Mouse (Mus musculus): ENCODE data around the gene Slc5a5. TPM values are rescaled to one million over a fixed set of nuclear protein-coding genes. Genes with fewer than 3 reads are reported as not detected.

The Slc5a5 gene
- polyA plus RNA-seq, 1 experiment = 1.5 TPM

- H3K27me3 ChIP-seq (ENCODE audit: control insufficient read depth, insufficient read depth, low read length) = no peaks in the 10 kb centered on the region
- no peak overlapping the region for H3K4me3 ChIP-seq (ENCODE audit: control insufficient read depth, low read depth, low read length)
- H3K27ac ChIP-seq (ENCODE audit: control insufficient read depth, insufficient read depth, low read depth, low read length) = no peak overlapping the region
- peaks cover 10% of the 10 kb centered on the region for H3K4me1 ChIP-seq (ENCODE audit: control insufficient read depth, insufficient read depth, low read length)
- no peaks in the 10 kb centered on the region for H3K36me3 ChIP-seq (ENCODE audit: control insufficient read depth, insufficient read depth, low read length)
- TF ChIP-seq POLR2A (IDR thresholded peaks at IDR 0.05; ENCODE audit: control insufficient read depth, low read depth, low read length) (no peak), CTCF (IDR thresholded peaks at IDR 0.05; ENCODE audit: control insufficient read depth, insufficient read depth, insufficient replicate concordance, low read depth, low read length) (no peak)
These were observed 10.6 kb upstream of the Slc5a5 start for GRCm38 (mm10) chr8:70903112-70903511.

GRCm38 (mm10) chr8:70902211-70902610, 9.7 kb upstream of the Slc5a5 start:
- Histone ChIP-seq H3K4me3 (ENCODE audit: control insufficient read depth, low read depth, low read length) (no peak overlapping the region), H3K4me1 (ENCODE audit: control insufficient read depth, insufficient read depth, low read length) (peaks cover 10% of the 10 kb centered on the region), H3K36me3 (ENCODE audit: control insufficient read depth, insufficient read depth, low read length) (no peaks in the 10 kb centered on the region), H3K27me3 (ENCODE audit: control insufficient read depth, insufficient read depth, low read length) (no peaks in the 10 kb centered on the region), H3K27ac (ENCODE audit: control insufficient read depth, insufficient read depth, low read depth, low read length) (no peak overlapping the region)
- TF ChIP-seq CTCF (IDR thresholded peaks at IDR 0.05; ENCODE audit: control insufficient read depth, insufficient read depth, insufficient replicate concordance, low read depth, low read length) (no peak), POLR2A (IDR thresholded peaks at IDR 0.05; ENCODE audit: control insufficient read depth, low read depth, low read length) (no peak)

GRCm38 (mm10) chr8:70900872-70901387, 8.4 kb upstream of the Slc5a5 start:
- Histone ChIP-seq H3K36me3 (ENCODE audit: control insufficient read depth, insufficient read depth, low read length) (no peaks in the 10 kb centered on the region), H3K27ac (ENCODE audit: control insufficient read depth, insufficient read depth, low read depth, low read length) (no peak overlapping the region), H3K4me1 (ENCODE audit: control insufficient read depth, insufficient read depth, low read length) (peaks cover 12% of the 10 kb centered on the region), H3K4me3 (ENCODE audit: control insufficient read depth, low read depth, low read length) (no peak overlapping the region), H3K27me3 (ENCODE audit: control insufficient read depth, insufficient read depth, low read length) (no peaks in the 10 kb centered on the region)
- no peak for TF ChIP-seq CTCF (IDR thresholded peaks at IDR 0.05; ENCODE audit: control insufficient read depth, insufficient read depth, insufficient replicate concordance, low read depth, low read length)
- no peak for TF ChIP-seq POLR2A (IDR thresholded peaks at IDR 0.05; ENCODE audit: control insufficient read depth, low read depth, low read length)

GRCm38 (mm10) chr8:70899226-70899625, 6.7 kb upstream of the Slc5a5 start:
- TF ChIP-seq POLR2A (IDR thresholded peaks at IDR 0.05; ENCODE audit: control insufficient read depth, low read depth, low read length) = no peak
- no peak for TF ChIP-seq CTCF (IDR thresholded peaks at IDR 0.05; ENCODE audit: control insufficient read depth, insufficient read depth, insufficient replicate concordance, low read depth, low read length)
- Histone ChIP-seq H3K27me3 (ENCODE audit: control insufficient read depth, insufficient read depth, low read length) (no peaks in the 10 kb centered on the region), H3K4me3 (ENCODE audit: control insufficient read depth, low read depth, low read length) (no peak overlapping the region), H3K36me3 (ENCODE audit: control insufficient read depth, insufficient read depth, low read length) (no peaks in the 10 kb centered on the region; the same call in 1 of the 2 replicates), H3K27ac (ENCODE audit: control insufficient read depth, insufficient read depth, low read depth, low read length) (no peak overlapping the region), H3K4me1 (ENCODE audit: control insufficient read depth, insufficient read depth, low read length) (peaks cover 8% of the 10 kb centered on the region)

GRCm38 (mm10) chr8:70898661-70899198, 6.2 kb upstream of the Slc5a5 start:
- Histone ChIP-seq H3K27me3 (ENCODE audit: control insufficient read depth, insufficient read depth, low read length) (no peaks in the 10 kb centered on the region), H3K4me3 (ENCODE audit: control insufficient read depth, low read depth, low read length) (no peak overlapping the region), H3K4me1 (ENCODE audit: control insufficient read depth, insufficient read depth, low read length) (peaks cover 8% of the 10 kb centered on the region), H3K27ac (ENCODE audit: control insufficient read depth, insufficient read depth, low read depth, low read length) (no peak overlapping the region), H3K36me3 (ENCODE audit: control insufficient read depth, insufficient read depth, low read length) (no peaks in the 10 kb centered on the region; the same call in 1 of the 2 replicates)
- TF ChIP-seq POLR2A (IDR thresholded peaks at IDR 0.05; ENCODE audit: control insufficient read depth, low read depth, low read length) (no peak), CTCF (IDR thresholded peaks at IDR 0.05; ENCODE audit: control insufficient read depth, insufficient read depth, insufficient replicate concordance, low read depth, low read length) (no peak)

GRCm38 (mm10) chr8:70897681-70898413, 5.3 kb upstream of the Slc5a5 start:
- Histone ChIP-seq H3K4me3 (ENCODE audit: control insufficient read depth, low read depth, low read length) (peak overlapping the region; percentile 90), H3K4me1 (ENCODE audit: control insufficient read depth, insufficient read depth, low read length) (peaks cover 8% of the 10 kb centered on the region), H3K36me3 (ENCODE audit: control insufficient read depth, insufficient read depth, low read length) (no peaks in the 10 kb centered on the region; the same call in 1 of the 2 replicates), H3K27ac (ENCODE audit: control insufficient read depth, insufficient read depth, low read depth, low read length) (peak overlapping the region; percentile 75), H3K27me3 (ENCODE audit: control insufficient read depth, insufficient read depth, low read length) (no peaks in the 10 kb centered on the region)
- TF ChIP-seq CTCF (IDR thresholded peaks at IDR 0.05; ENCODE audit: control insufficient read depth, insufficient read depth, insufficient replicate concordance, low read depth, low read length) = peak; percentile 98; the same call in 1 of the 2 replicates
- no peak for TF ChIP-seq POLR2A (IDR thresholded peaks at IDR 0.05; ENCODE audit: control insufficient read depth, low read depth, low read length)

- H3K4me3 ChIP-seq (ENCODE audit: control insufficient read depth, low read depth, low read length) = peak within 1 kb of the TSS; percentile 90
- H3K27ac ChIP-seq (ENCODE audit: control insufficient read depth, insufficient read depth, low read depth, low read length) = peak within 1 kb of the TSS; percentile 75
- peaks cover 14% of the 10 kb centered on the region for H3K4me1 ChIP-seq (ENCODE audit: control insufficient read depth, insufficient read depth, low read length)
- H3K36me3 ChIP-seq (ENCODE audit: control insufficient read depth, insufficient read depth, low read length) = no peaks in the 10 kb centered on the region; the same call in 1 of the 2 replicates
- TF ChIP-seq POLR2A (IDR thresholded peaks at IDR 0.05; ENCODE audit: control insufficient read depth, low read depth, low read length) = peak; percentile 98
- TF ChIP-seq CTCF (IDR thresholded peaks at IDR 0.05; ENCODE audit: control insufficient read depth, insufficient read depth, insufficient replicate concordance, low read depth, low read length) = no peak
- no peaks in the 10 kb centered on the region for H3K27me3 ChIP-seq (ENCODE audit: control insufficient read depth, insufficient read depth, low read length)
These were observed 4.6 kb upstream of the Slc5a5 start, which contains the start of gene Rpl18a for GRCm38 (mm10) chr8:70897021-70897680. TSS of gene Rpl18a (minus strand) at chr8:70897412.
